23 mouse cellular contexts compared by ENCODE assay signal in genomic region chr15:56746698-56747097, GRCm38 (mm10).
DNase-seq lines count a peak whose midpoint lies in the region; ATAC-seq lines count a peak whose summit lies in the region.
"Had no signal": no experiment of that assay in that cellular context is flagged by ENCODE, and none has a peak within 500 bp of the region (broad histone marks: within the 10 kb centered on the region; RNA-seq: fewer than 3 reads in every experiment).

No protein-coding gene starts in this region.

- no peaks in the 10 kb centered on the region for H3K9me3 ChIP-seq in kidney, embryonic 14.5 days (ENCODE audit: control insufficient read depth, low read length)
- H3K9me3 ChIP-seq in intestine, embryonic 15.5 days, result no peaks in the 10 kb centered on the region
- H3K9me3 ChIP-seq: embryonic facial prominence, embryonic 12.5 days; embryonic facial prominence, embryonic 15.5 days; hindbrain, embryonic 12.5 days had no signal

- 66% methylated on average over 1 of the region's 1 CpGs for WGBS in kidney, embryonic 14.5 days
- WGBS in intestine, embryonic 15.5 days, result 56% methylated on average over 1 of the region's 1 CpGs

- DNase-seq in kidney, adult 8-10 months, result peak; percentile 17 to 47
- no peak for DNase-seq in kidney, postnatal 10 days
- DNase-seq in kidney, postnatal 36 days, result peak; percentile 5 to 62
- peak; percentile 16 for DNase-seq in adipocyte (ENCODE audit: low spot score)
- DNase-seq in right cerebral cortex, postnatal 25 days, result no peak
- DNase-seq: adrenal gland, adult 8-10 months; adrenal gland, postnatal 25 days; cerebellum, adult 18-20 months; cerebellum, adult 9-10 months; cerebellum, postnatal 14 days; forebrain, postnatal 0 days; gastrocnemius, adult 2 months; gastrocnemius, postnatal 14 days; heart, adult 11 months had no signal

- no peak for ATAC-seq in kidney, embryonic 14.5 days (ENCODE audit: low FRiP score, low TSS enrichment)
- peak; percentile 61; the same call in 1 of the 2 replicates for ATAC-seq in intestine, embryonic 15.5 days
- no peak for ATAC-seq in cerebellum, adult (ENCODE audit: insufficient number of reproducible peaks, low FRiP score, low TSS enrichment)
- ATAC-seq: CD4-positive, CD25-positive, alpha-beta regulatory T cell, adult 4 months; forebrain, embryonic 14.5 days; forebrain, postnatal 0 days had no signal

- no peak overlapping the region for H3K27ac ChIP-seq in kidney, embryonic 14.5 days (ENCODE audit: low read depth, low read length)
- H3K27ac ChIP-seq in intestine, embryonic 15.5 days, result no peak overlapping the region
- H3K27ac ChIP-seq: embryonic facial prominence, embryonic 12.5 days; embryonic facial prominence, embryonic 15.5 days; gastrocnemius, adult 2 months; hindbrain, embryonic 12.5 days had no signal

- H3K4me2 ChIP-seq in kidney, embryonic 14.5 days (replicated peaks; ENCODE audit: low read depth, low read length), result no peak overlapping the region
- no peak overlapping the region for H3K4me2 ChIP-seq in intestine, embryonic 15.5 days (replicated peaks)
- H3K4me2 ChIP-seq: embryonic facial prominence, embryonic 12.5 days; embryonic facial prominence, embryonic 15.5 days; heart, embryonic 11.5 days; hindbrain, embryonic 12.5 days had no signal

- H3K36me3 ChIP-seq in kidney, embryonic 14.5 days (ENCODE audit: control insufficient read depth, insufficient read depth, low read length), result no peaks in the 10 kb centered on the region
- no peaks in the 10 kb centered on the region for H3K36me3 ChIP-seq in intestine, embryonic 15.5 days
- H3K36me3 ChIP-seq: embryonic facial prominence, embryonic 12.5 days; embryonic facial prominence, embryonic 15.5 days; hindbrain, embryonic 12.5 days had no signal

- H3K9ac ChIP-seq in kidney, embryonic 14.5 days (ENCODE audit: low read depth, low read length), result no peak overlapping the region
- no peak overlapping the region for H3K9ac ChIP-seq in intestine, embryonic 15.5 days
- H3K9ac ChIP-seq: embryonic facial prominence, embryonic 12.5 days; embryonic facial prominence, embryonic 15.5 days; forebrain, postnatal 0 days; hindbrain, embryonic 12.5 days had no signal

- no peaks in the 10 kb centered on the region for H3K27me3 ChIP-seq in kidney, embryonic 14.5 days (ENCODE audit: control insufficient read depth, insufficient read depth, low read length)
- H3K27me3 ChIP-seq in intestine, embryonic 15.5 days (replicated peaks), result no peaks in the 10 kb centered on the region
- H3K27me3 ChIP-seq: embryonic facial prominence, embryonic 12.5 days; embryonic facial prominence, embryonic 15.5 days; hindbrain, embryonic 12.5 days had no signal

- no peak overlapping the region for H3K4me3 ChIP-seq in kidney, embryonic 14.5 days (ENCODE audit: low read length)
- no peak overlapping the region for H3K4me3 ChIP-seq in intestine, embryonic 15.5 days (replicated peaks)
- H3K4me3 ChIP-seq: embryonic facial prominence, embryonic 12.5 days; embryonic facial prominence, embryonic 15.5 days; gastrocnemius, adult 2 months; hindbrain, embryonic 12.5 days had no signal

- H3K4me1 ChIP-seq in kidney, embryonic 14.5 days (ENCODE audit: control insufficient read depth, insufficient read depth, low read length), result no peaks in the 10 kb centered on the region
- 0 out of 2 replicates have a peak, but pooled peaks cover 2% of the 10 kb centered on the region for H3K4me1 ChIP-seq in intestine, embryonic 15.5 days (replicated peaks)
- H3K4me1 ChIP-seq: embryonic facial prominence, embryonic 12.5 days; embryonic facial prominence, embryonic 15.5 days had no signal

Comparison
In these comparisons a context has a peak if more than half of its experiments do, and no peak if none do; other contexts are left out.
1. DNase-seq: peak in kidney, adult 8-10 months (2 of 2), kidney, postnatal 36 days (2 of 2) and adipocyte (single experiment); none in kidney, postnatal 10 days (single experiment) and right cerebral cortex, postnatal 25 days (single experiment).